Mouse (Mus musculus) embryonic facial prominence, embryonic 14.5 days (tissue): ENCODE data around the gene Nr1h3. TPM values are rescaled to one million over a fixed set of nuclear protein-coding genes. Genes with fewer than 3 reads are reported as not detected.

Experiments
- ATAC-seq: fragments of 200-750 bp; cut with Nextera tagmentation; 2 replicates; pipeline ENCODE4 v1.8.0; 2017; ENCODE audit warnings: low read depth, moderate number of reproducible peaks, moderate TSS enrichment
- DNase-seq: peaks from one replicate; pipeline ENCODE4 v3.0.0-alpha.2; 2015; ENCODE audit warnings: low spot score
- H3K27ac ChIP-seq: fragments of 300-500 bp; sonication (generic); replicated peaks from 2 replicates; pipeline ENCODE4 v1.5.1; 2014; ENCODE audit warnings: low read depth, mild to moderate bottlenecking, low read length, moderate library complexity
- H3K27me3 ChIP-seq: fragments of 300-500 bp; sonication (generic); replicated peaks from 2 replicates; pipeline ENCODE4 v1.6.1; 2014; ENCODE audit warnings: low read length; ENCODE audit not compliant: control insufficient read depth, insufficient read depth
- H3K36me3 ChIP-seq: fragments of 300-500 bp; sonication (generic); 2 replicates; pipeline ENCODE4 v1.6.1; 2014; ENCODE audit warnings: low read length, mixed read lengths; ENCODE audit not compliant: control insufficient read depth, insufficient read depth
- H3K4me1 ChIP-seq: fragments of 300-500 bp; sonication (generic); 2 replicates; pipeline ENCODE4 v1.6.1; 2014; ENCODE audit warnings: antibody characterized with exemption, low read length; ENCODE audit not compliant: control insufficient read depth, insufficient read depth
- H3K4me2 ChIP-seq: fragments of 300-500 bp; sonication (generic); 2 replicates; pipeline ENCODE4 v1.6.1; 2014; ENCODE audit warnings: low read depth, mild to moderate bottlenecking, low read length, moderate library complexity, mixed read lengths
- H3K4me3 ChIP-seq: fragments of 300-500 bp; sonication (generic); 2 replicates; pipeline ENCODE4 v1.5.1; 2014; ENCODE audit warnings: low read depth, mild to moderate bottlenecking, low read length
- H3K9ac ChIP-seq: fragments of 300-500 bp; sonication (generic); 2 replicates; pipeline ENCODE4 v1.6.1; 2014; ENCODE audit warnings: low read depth, mild to moderate bottlenecking, low read length, moderate library complexity, mixed read lengths
- H3K9me3 ChIP-seq: fragments of 300-500 bp; sonication (generic); 2 replicates; pipeline ENCODE4 v1.6.1; 2016; ENCODE audit warnings: low read length; ENCODE audit not compliant: control insufficient read depth
- WGBS: fragments of 180-500 bp; shearing (Covaris S2); extraction: QIAGEN DNeasy Blood & Tissue Kit; methylation state at CpG from one replicate; pipeline ENCODE4 v1.1.7; 2014; 5-methylcytosine and 5-hydroxymethylcytosine counted together
- polyA plus RNA-seq: library from polyadenylated mRNA; unstranded; fragments of >200 nt; fragmentation: Nextera tagmentation; extraction: Ambion mirVana; gene quantifications from 2 replicates; pipeline ENCODE4 v1.2.1, GENCODE M21; 2014

Nr1h3 gene
- polyA plus RNA-seq, 1 experiment from 2014 or later: 2.7 TPM

- Histone ChIP-seq H3K9me3 (no peaks in the 10 kb centered on the region), H3K27ac (no peak overlapping the region), H3K36me3 (peaks cover 21% of the 10 kb centered on the region), H3K27me3 (no peaks in the 10 kb centered on the region), H3K9ac (no peak overlapping the region), H3K4me1 (peaks cover 14% of the 10 kb centered on the region), H3K4me3 (no peak overlapping the region), H3K4me2 (no peak overlapping the region)
- DNase-seq: no peak
- 68% methylated on average over 5 of the region's 5 CpGs for WGBS
- ATAC-seq: no peak
Measured at GRCm38 (mm10) chr2:91180706-91181105, 21.9 kb downstream of the Nr1h3 start.

DNA sequence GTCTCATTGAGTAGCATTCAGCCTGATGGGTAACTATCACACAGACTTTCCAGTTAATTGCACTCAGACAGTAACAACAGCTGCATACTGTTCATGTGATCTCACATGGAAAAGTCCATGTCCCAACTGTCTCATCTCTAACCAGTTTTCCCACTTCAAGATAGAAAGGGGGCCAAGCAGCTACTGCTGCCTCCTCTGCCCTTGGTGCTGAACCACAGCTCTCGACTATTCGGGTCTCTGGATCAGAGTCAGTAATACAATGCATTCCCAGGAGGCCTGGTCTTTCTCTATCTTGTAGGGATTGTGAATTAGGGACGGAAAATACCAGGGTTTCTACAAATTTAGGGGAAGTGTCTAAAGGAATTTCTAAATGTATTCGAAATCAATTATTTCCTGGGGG, 22.8 kb downstream of the Nr1h3 start:
- DNase-seq (no peak), ATAC-seq (no peak)
- Histone ChIP-seq H3K4me1 (peaks cover 14% of the 10 kb centered on the region), H3K9ac (no peak overlapping the region), H3K27me3 (no peaks in the 10 kb centered on the region), H3K4me3 (no peak overlapping the region), H3K36me3 (peaks cover 29% of the 10 kb centered on the region), H3K9me3 (no peaks in the 10 kb centered on the region), H3K4me2 (no peak overlapping the region), H3K27ac (no peak overlapping the region)
- WGBS: 45% methylated on average over 4 of the region's 4 CpGs

GRCm38 (mm10) chr2:91176234-91176633, 26.4 kb downstream of the Nr1h3 start:
- H3K36me3 ChIP-seq: peaks cover 48% of the 10 kb centered on the region
- WGBS: 86% methylated on average over 5 of the region's 6 CpGs
- no peak overlapping the region for H3K27ac ChIP-seq
- no peak for ATAC-seq
- H3K4me2 ChIP-seq: no peak overlapping the region
- DNase-seq: no peak
- no peak overlapping the region for H3K4me3 ChIP-seq
- peaks cover 5% of the 10 kb centered on the region; the same call in 1 of the 2 replicates for H3K4me1 ChIP-seq
- H3K9ac ChIP-seq: no peak overlapping the region
- no peaks in the 10 kb centered on the region for H3K27me3 ChIP-seq
- H3K9me3 ChIP-seq: no peaks in the 10 kb centered on the region

DNA sequence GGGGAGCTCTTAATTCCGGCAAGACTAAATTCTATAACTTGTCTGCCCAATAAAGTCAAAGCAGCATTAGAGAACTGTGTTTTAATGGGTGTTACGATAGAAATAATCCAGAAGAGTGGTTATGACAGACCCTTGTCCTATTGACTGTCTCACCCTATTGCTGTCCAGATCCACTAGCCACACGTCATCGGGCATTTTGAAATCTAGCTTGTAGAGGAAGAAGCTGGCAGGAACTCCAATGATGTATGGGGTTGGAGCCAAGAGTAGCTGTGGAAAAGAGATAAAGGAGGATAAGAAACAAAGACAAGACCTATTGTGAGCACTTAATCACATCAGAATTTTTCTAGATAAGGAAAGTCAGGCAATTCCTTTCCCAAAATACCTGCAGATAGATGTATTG, 27.1 kb downstream of the Nr1h3 start:
- no peak overlapping the region for H3K4me2 ChIP-seq
- no peak overlapping the region for H3K27ac ChIP-seq
- no peaks in the 10 kb centered on the region for H3K4me1 ChIP-seq
- H3K27me3 ChIP-seq: no peaks in the 10 kb centered on the region
- no peaks in the 10 kb centered on the region for H3K9me3 ChIP-seq
- no peak for ATAC-seq
- H3K36me3 ChIP-seq: peaks cover 52% of the 10 kb centered on the region
- H3K9ac ChIP-seq: no peak overlapping the region
- DNase-seq: no peak
- WGBS: 88% methylated on average over 4 of the region's 4 CpGs
- no peak overlapping the region for H3K4me3 ChIP-seq

GRCm38 (mm10) chr2:91169587-91170322, 32.9 kb downstream of the Nr1h3 start:
- Histone ChIP-seq H3K9ac (no peak overlapping the region), H3K36me3 (peaks cover 65% of the 10 kb centered on the region), H3K4me1 (no peaks in the 10 kb centered on the region), H3K27ac (no peak overlapping the region), H3K4me3 (no peak overlapping the region), H3K9me3 (no peaks in the 10 kb centered on the region), H3K4me2 (no peak overlapping the region), H3K27me3 (no peaks in the 10 kb centered on the region)
- DNase-seq (no peak), ATAC-seq (no peak)
- 80% methylated on average over 25 of the region's 25 CpGs for WGBS

GRCm38 (mm10) chr2:91167629-91168028, 35.0 kb downstream of the Nr1h3 start:
- WGBS: 61% methylated on average over 4 of the region's 4 CpGs

GRCm38 (mm10) chr2:91164991-91165390, 37.6 kb downstream of the Nr1h3 start:
- H3K36me3 ChIP-seq: peaks cover 59% of the 10 kb centered on the region
- 84% methylated on average over 6 of the region's 6 CpGs for WGBS
- no peak for ATAC-seq
- no peak overlapping the region for H3K4me3 ChIP-seq
- no peak overlapping the region for H3K4me2 ChIP-seq
- H3K27ac ChIP-seq: no peak overlapping the region
- no peaks in the 10 kb centered on the region for H3K27me3 ChIP-seq
- no peaks in the 10 kb centered on the region for H3K9me3 ChIP-seq
- H3K4me1 ChIP-seq: no peaks in the 10 kb centered on the region
- no peak overlapping the region for H3K9ac ChIP-seq
- DNase-seq: no peak

More at GRCm38 (mm10) chr2:91167629-91168028, 35.0 kb downstream of the Nr1h3 start:
- ATAC-seq (no peak), DNase-seq (no peak)
- Histone ChIP-seq H3K36me3 (peaks cover 60% of the 10 kb centered on the region), H3K27me3 (no peaks in the 10 kb centered on the region), H3K9me3 (no peaks in the 10 kb centered on the region), H3K4me1 (no peaks in the 10 kb centered on the region), H3K4me2 (no peak overlapping the region), H3K9ac (no peak overlapping the region), H3K27ac (no peak overlapping the region), H3K4me3 (no peak overlapping the region)

DNA sequence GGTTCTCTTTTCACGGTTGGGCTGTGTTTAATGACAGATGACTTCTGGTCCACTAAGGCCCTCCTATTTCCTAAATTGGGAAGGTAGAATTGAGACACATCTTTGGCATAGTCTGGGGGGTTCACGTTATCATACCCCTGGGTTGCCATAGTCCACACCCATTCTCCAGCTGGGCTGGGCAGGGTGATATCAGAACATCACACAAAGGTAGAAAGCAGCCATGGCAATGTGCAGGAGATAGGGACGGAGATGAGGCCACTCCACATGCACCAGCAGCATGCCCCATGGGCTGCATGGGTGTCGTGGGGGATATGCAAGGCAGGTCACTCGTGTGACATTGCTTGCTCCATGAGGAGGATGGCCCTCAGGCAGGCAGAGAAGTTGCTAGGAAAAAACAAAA, 39.1 kb downstream of the Nr1h3 start:
- no peak overlapping the region for H3K27ac ChIP-seq
- 81% methylated on average over 5 of the region's 5 CpGs for WGBS
- ATAC-seq: no peak
- H3K4me1 ChIP-seq: no peaks in the 10 kb centered on the region
- no peaks in the 10 kb centered on the region for H3K9me3 ChIP-seq
- H3K4me3 ChIP-seq: no peak overlapping the region
- no peak for DNase-seq
- no peak overlapping the region for H3K9ac ChIP-seq
- no peak overlapping the region for H3K4me2 ChIP-seq
- peaks cover 54% of the 10 kb centered on the region for H3K36me3 ChIP-seq
- no peaks in the 10 kb centered on the region for H3K27me3 ChIP-seq

GRCm38 (mm10) chr2:91162952-91163351, 39.7 kb downstream of the Nr1h3 start:
- Histone ChIP-seq H3K4me1 (no peaks in the 10 kb centered on the region), H3K9me3 (no peaks in the 10 kb centered on the region), H3K27me3 (no peaks in the 10 kb centered on the region), H3K9ac (no peak overlapping the region), H3K4me2 (no peak overlapping the region), H3K27ac (no peak overlapping the region), H3K4me3 (no peak overlapping the region), H3K36me3 (peaks cover 57% of the 10 kb centered on the region)
- DNase-seq (no peak), ATAC-seq (no peak)
- 75% methylated on average over 4 of the region's 4 CpGs for WGBS
